Mouse (Mus musculus) embryonic facial prominence, embryonic 14.5 days (tissue): ENCODE results near the gene Entpd1. TPM values are rescaled to one million over a fixed set of nuclear protein-coding genes. Genes with fewer than 3 reads are reported as not detected.

ENCODE experiments used
- ATAC-seq: fragments of 200-750 bp; cut with Nextera tagmentation; 2 replicates; pipeline ENCODE4 v1.8.0; 2017; ENCODE audit warnings: low read depth, moderate number of reproducible peaks, moderate TSS enrichment
- DNase-seq: peaks from one replicate; pipeline ENCODE4 v3.0.0-alpha.2; 2015; ENCODE audit warnings: low spot score
- H3K27ac ChIP-seq: fragments of 300-500 bp; sonication (generic); replicated peaks from 2 replicates; pipeline ENCODE4 v1.5.1; 2014; ENCODE audit warnings: low read depth, mild to moderate bottlenecking, low read length, moderate library complexity
- H3K27me3 ChIP-seq: fragments of 300-500 bp; sonication (generic); replicated peaks from 2 replicates; pipeline ENCODE4 v1.6.1; 2014; ENCODE audit warnings: low read length; ENCODE audit not compliant: control insufficient read depth, insufficient read depth
- H3K36me3 ChIP-seq: fragments of 300-500 bp; sonication (generic); 2 replicates; pipeline ENCODE4 v1.6.1; 2014; ENCODE audit warnings: low read length, mixed read lengths; ENCODE audit not compliant: control insufficient read depth, insufficient read depth
- H3K4me1 ChIP-seq: fragments of 300-500 bp; sonication (generic); 2 replicates; pipeline ENCODE4 v1.6.1; 2014; ENCODE audit warnings: antibody characterized with exemption, low read length; ENCODE audit not compliant: control insufficient read depth, insufficient read depth
- H3K4me2 ChIP-seq: fragments of 300-500 bp; sonication (generic); 2 replicates; pipeline ENCODE4 v1.6.1; 2014; ENCODE audit warnings: low read depth, mild to moderate bottlenecking, low read length, moderate library complexity, mixed read lengths
- H3K4me3 ChIP-seq: fragments of 300-500 bp; sonication (generic); 2 replicates; pipeline ENCODE4 v1.5.1; 2014; ENCODE audit warnings: low read depth, mild to moderate bottlenecking, low read length
- H3K9ac ChIP-seq: fragments of 300-500 bp; sonication (generic); 2 replicates; pipeline ENCODE4 v1.6.1; 2014; ENCODE audit warnings: low read depth, mild to moderate bottlenecking, low read length, moderate library complexity, mixed read lengths
- H3K9me3 ChIP-seq: fragments of 300-500 bp; sonication (generic); 2 replicates; pipeline ENCODE4 v1.6.1; 2016; ENCODE audit warnings: low read length; ENCODE audit not compliant: control insufficient read depth
- WGBS: fragments of 180-500 bp; shearing (Covaris S2); extraction: QIAGEN DNeasy Blood & Tissue Kit; methylation state at CpG from one replicate; pipeline ENCODE4 v1.1.7; 2014; 5-methylcytosine and 5-hydroxymethylcytosine counted together
- polyA plus RNA-seq: library from polyadenylated mRNA; unstranded; fragments of >200 nt; fragmentation: Nextera tagmentation; extraction: Ambion mirVana; gene quantifications from 2 replicates; pipeline ENCODE4 v1.2.1, GENCODE M21; 2014

Gene Entpd1
- polyA plus RNA-seq, 1 experiment from 2014 or later, result 18.3 TPM

DNA sequence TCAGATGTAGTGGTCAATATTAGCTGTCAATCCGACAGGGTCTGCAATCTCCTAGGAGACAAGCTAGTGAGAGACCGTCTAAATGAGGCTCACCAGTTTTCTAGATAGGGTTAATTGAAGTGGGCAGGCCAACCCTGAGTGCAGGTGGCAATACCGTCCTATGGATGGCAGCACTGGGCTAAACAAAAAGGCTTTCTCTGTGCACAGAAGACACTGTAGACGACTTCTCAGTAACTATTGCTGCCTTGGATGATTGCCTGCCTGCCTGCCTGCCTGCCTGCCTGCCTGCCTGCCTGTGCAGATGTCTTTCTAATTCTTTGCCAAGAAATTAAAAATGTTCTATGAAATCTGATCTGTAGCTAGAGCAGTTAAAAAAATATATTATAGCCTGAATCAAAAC lies 134.4 kb downstream of the Entpd1 start:
- WGBS, result 47% methylated on average over 4 of the region's 4 CpGs
- H3K9ac ChIP-seq, result no peak overlapping the region
- no peak overlapping the region for H3K4me3 ChIP-seq
- H3K4me1 ChIP-seq, result no peaks in the 10 kb centered on the region
- H3K27ac ChIP-seq, result no peak overlapping the region
- no peak overlapping the region for H3K4me2 ChIP-seq
- no peaks in the 10 kb centered on the region for H3K9me3 ChIP-seq
- no peak for ATAC-seq
- no peaks in the 10 kb centered on the region for H3K36me3 ChIP-seq
- H3K27me3 ChIP-seq, result no peaks in the 10 kb centered on the region
- DNase-seq, result no peak

DNA sequence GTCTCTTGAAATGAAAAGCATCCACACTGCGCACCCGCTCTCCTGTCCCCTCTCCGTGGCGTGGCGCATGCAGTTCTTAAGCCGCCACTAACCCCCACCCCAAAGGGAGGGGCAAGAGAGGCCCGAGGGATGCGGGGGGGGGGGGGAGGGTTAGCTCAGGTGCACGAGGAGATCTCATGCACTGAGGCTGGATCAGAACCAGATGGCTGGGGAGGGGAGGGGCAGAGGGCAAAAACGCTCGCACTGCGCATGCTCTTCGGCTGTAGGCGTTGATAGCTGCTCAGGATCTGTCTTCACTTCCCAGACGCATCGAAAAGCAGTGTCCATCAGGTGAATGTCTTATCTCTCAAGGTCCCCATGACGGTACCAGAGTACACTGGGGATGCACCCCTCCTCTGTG lies 136.4 kb downstream of the Entpd1 start, which contains the start of gene Cc2d2b:
Cc2d2b (plus strand) TSS at position 195 of the 400 bp plus-strand sequence.
- Histone ChIP-seq H3K27ac (no peak within 1 kb of the TSS), H3K9ac (no peak within 1 kb of the TSS), H3K4me1 (no peaks in the 10 kb centered on the region), H3K27me3 (no peaks in the 10 kb centered on the region), H3K9me3 (no peaks in the 10 kb centered on the region), H3K4me2 (peak within 1 kb of the TSS; percentile 32; the same call in 1 of the 2 replicates), H3K36me3 (no peaks in the 10 kb centered on the region), H3K4me3 (no peak within 1 kb of the TSS)
- DNase-seq (no peak), ATAC-seq (no peak)
- 69% methylated on average over 13 of the region's 17 CpGs for WGBS

DNA sequence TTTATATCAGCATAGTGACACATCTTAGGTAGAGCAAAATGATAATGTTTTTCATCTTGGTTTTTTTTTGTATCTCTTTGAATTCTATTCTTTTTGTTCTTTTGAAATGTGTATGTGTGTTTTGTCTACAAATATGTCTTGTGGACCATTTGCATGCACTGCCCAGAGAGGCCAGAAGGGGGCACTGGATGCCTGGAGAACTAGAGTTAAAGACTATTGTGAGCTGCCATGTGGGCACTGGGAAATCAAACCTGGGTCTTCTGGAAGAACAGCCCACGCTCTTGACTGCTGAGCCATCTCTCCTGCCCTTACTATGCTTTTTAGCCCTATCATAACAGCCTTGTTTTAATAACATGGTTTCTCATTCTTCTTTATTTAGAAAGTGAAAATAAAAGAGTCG lies 142.1 kb downstream of the Entpd1 start:
- Histone ChIP-seq H3K9ac (no peak overlapping the region), H3K27me3 (no peaks in the 10 kb centered on the region), H3K9me3 (no peaks in the 10 kb centered on the region), H3K4me2 (no peak overlapping the region), H3K4me3 (no peak overlapping the region), H3K27ac (no peak overlapping the region), H3K4me1 (no peaks in the 10 kb centered on the region), H3K36me3 (no peaks in the 10 kb centered on the region)
- DNase-seq (no peak), ATAC-seq (no peak)
- WGBS, result 78% methylated on average over 2 of the region's 2 CpGs

DNA sequence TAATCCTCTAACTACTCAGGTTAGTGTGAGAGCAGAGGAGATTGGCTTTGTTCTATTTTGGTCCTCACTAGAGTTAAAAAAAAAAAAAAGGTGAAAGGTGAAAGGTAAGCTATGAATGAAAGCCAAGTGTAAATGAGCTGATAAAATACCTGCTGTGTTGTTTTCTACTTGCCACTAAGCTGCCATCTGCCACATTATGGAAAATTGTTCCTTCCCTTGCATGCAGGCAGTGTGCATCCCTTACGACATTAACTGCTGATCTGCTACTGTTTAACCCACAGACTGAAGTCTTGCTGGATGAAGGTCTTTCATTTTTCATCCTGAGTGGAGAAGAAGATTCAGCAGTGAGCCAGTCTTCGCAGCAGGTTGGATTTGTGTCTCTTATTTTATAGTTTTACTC lies 147.9 kb downstream of the Entpd1 start:
- DNase-seq (no peak), ATAC-seq (no peak)
- Histone ChIP-seq H3K36me3 (no peaks in the 10 kb centered on the region), H3K27me3 (no peaks in the 10 kb centered on the region), H3K27ac (no peak overlapping the region), H3K9ac (no peak overlapping the region), H3K4me1 (no peaks in the 10 kb centered on the region), H3K4me3 (no peak overlapping the region), H3K4me2 (no peak overlapping the region), H3K9me3 (no peaks in the 10 kb centered on the region)
- WGBS, result 71% methylated on average over 2 of the region's 2 CpGs

DNA sequence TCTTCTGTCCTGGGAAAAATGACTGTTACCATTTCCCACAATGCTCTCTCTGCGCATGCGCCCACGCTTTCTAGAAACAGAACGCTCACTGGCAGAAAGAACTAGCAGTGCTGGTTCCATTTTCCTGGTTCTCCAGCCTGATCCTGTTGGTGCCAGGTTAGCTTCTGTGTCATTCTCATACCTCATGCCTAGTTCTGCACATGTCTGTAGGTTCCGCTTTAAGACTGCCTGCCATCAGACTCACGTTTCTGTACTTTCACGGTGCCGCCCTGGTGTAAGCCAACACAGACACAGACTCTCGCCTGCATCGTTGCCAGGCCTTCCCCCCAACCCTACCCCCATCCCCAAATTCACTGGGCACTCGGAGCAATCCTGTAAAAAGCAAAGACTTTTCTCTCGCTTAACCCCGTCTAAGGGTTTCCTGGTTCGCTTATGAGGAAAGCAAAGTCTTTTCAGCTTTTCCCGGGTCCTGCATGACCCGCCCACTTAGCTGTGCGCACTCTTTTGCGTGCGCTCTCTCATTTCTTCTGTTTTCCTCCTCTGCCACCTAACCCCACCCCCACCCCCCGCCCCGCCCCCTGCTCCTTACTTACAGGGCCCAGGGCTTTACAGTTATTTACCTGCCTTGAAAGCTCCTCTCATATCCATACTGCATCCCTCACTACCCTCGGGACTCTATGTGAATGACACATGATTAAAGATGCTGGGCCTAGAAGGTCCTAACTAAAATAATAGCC lies 150.0 kb downstream of the Entpd1 start:
- Histone ChIP-seq H3K27ac (no peak overlapping the region), H3K27me3 (no peaks in the 10 kb centered on the region), H3K36me3 (no peaks in the 10 kb centered on the region), H3K4me1 (no peaks in the 10 kb centered on the region), H3K4me3 (peak overlapping the region; percentile 38), H3K9ac (peak overlapping the region; percentile 69), H3K4me2 (peak overlapping the region; percentile 62), H3K9me3 (no peaks in the 10 kb centered on the region)
- 29% methylated on average over 22 of the region's 22 CpGs for WGBS
- ATAC-seq (peak; percentile 55; the same call in 1 of the 2 replicates), DNase-seq (peak; percentile 36)

DNA sequence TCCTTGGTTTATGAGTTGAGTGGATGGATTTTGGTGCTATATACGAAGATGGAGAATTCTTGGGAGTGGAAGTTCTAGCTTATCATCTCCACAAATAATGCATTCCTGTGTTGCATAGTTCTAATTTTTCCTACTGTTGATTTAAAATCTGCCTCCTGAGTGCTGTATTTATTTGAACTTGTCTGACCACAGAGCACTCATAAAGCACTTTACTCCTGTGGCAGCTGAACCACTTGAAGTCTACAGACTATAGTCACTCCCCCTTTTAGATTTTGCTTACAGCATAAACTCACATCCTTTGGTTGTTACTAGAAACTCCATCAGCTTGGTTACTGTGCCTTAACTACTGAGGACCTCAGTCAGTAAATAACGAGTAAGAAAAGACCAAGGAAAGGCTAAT lies 155.0 kb downstream of the Entpd1 start:
- Histone ChIP-seq H3K36me3 (no peaks in the 10 kb centered on the region), H3K4me2 (no peak overlapping the region), H3K27me3 (no peaks in the 10 kb centered on the region), H3K9ac (no peak overlapping the region), H3K9me3 (no peaks in the 10 kb centered on the region), H3K4me3 (no peak overlapping the region), H3K4me1 (no peaks in the 10 kb centered on the region), H3K27ac (no peak overlapping the region)
- DNase-seq (no peak), ATAC-seq (no peak)
- 80% methylated on average over 2 of the region's 2 CpGs for whole genome bisulfite sequencing

DNA sequence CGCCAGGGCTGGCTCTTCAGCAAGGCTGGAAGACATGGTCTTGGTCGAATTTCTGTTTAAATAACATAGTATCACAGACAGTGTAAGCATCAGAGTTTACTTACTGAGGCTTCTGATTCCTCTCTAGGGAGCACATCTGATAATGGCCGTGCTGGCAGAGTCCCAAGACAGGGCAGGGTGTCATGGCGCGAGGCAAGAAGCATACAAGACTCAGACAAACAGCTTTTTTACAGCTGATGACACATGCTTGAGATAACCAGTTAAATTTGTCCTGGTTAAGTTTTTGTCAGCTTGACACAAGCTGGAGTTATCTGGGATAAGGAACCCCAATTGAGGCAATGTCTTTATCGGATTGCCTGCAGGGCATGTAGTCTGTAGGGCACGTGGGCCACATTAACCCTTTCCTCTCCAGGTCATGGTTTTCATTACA lies 157.2 kb downstream of the Entpd1 start:
- no peaks in the 10 kb centered on the region for H3K36me3 ChIP-seq
- no peak overlapping the region for H3K9ac ChIP-seq
- DNase-seq (no peak), ATAC-seq (no peak)
- H3K27ac ChIP-seq, result no peak overlapping the region
- WGBS, result 27% methylated on average over 7 of the region's 7 CpGs
- H3K4me3 ChIP-seq, result no peak overlapping the region
- no peak overlapping the region for H3K4me2 ChIP-seq
- H3K4me1 ChIP-seq, result no peaks in the 10 kb centered on the region
- H3K27me3 ChIP-seq, result no peaks in the 10 kb centered on the region
- H3K9me3 ChIP-seq, result no peaks in the 10 kb centered on the region

DNA sequence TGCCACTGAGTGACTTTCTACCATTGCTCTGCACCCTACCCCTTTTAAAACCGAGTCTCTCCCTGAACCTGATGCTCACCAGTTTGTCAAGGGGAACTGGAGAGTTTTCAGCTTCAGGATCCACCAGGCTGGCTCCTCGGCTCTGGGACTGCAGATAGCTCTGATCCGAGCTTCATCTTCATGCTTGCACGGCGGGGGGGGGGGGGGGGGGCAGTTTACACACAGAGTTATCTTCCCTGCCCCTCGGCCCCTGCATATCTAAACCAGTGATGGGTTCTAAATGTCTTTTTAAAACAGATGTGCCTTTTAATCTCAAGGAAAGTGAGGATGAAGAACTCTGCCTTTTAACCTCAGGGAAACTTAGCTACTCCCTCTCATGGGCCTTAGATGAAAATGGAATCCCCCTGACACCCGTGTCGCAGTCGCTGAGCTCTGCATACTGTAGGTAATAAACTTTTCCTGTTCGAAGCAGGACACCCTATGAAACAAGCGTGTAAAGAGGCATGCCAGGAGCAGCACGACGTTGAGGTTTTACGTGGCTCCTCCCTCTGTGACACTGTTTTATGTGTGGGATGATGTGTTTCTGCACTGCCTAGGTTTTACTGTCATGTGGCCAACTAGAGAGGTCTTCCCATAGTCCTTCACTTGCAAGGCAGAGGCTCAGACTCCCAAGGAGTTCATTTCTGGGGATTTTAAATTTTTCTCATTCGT lies 176.0 kb downstream of the Entpd1 start:
- WGBS, result 71% methylated on average over 13 of the region's 15 CpGs
- no peak for ATAC-seq

More for the DNA sequence above, 176.0 kb downstream of the Entpd1 start:
- Histone ChIP-seq H3K4me1 (no peaks in the 10 kb centered on the region), H3K4me3 (no peak overlapping the region), H3K36me3 (no peaks in the 10 kb centered on the region), H3K9ac (no peak overlapping the region), H3K27me3 (no peaks in the 10 kb centered on the region), H3K9me3 (no peaks in the 10 kb centered on the region), H3K4me2 (no peak overlapping the region), H3K27ac (no peak overlapping the region)
- no peak for DNase-seq
